Mouse (Mus musculus): ENCODE measurements around the gene Prkag3. TPM values are rescaled to one million over a fixed set of nuclear protein-coding genes. Genes with fewer than 3 reads are reported as not detected.
A peak's percentile ranks its signal among the peaks of the same experiment; 100 is the strongest.

The Prkag3 gene
- total RNA-seq (2022) = 1 to 10 TPM in 1 of 4 experiments, under 1 TPM in 1, not detected in 2; 0.55 to 1.3 TPM

DNA sequence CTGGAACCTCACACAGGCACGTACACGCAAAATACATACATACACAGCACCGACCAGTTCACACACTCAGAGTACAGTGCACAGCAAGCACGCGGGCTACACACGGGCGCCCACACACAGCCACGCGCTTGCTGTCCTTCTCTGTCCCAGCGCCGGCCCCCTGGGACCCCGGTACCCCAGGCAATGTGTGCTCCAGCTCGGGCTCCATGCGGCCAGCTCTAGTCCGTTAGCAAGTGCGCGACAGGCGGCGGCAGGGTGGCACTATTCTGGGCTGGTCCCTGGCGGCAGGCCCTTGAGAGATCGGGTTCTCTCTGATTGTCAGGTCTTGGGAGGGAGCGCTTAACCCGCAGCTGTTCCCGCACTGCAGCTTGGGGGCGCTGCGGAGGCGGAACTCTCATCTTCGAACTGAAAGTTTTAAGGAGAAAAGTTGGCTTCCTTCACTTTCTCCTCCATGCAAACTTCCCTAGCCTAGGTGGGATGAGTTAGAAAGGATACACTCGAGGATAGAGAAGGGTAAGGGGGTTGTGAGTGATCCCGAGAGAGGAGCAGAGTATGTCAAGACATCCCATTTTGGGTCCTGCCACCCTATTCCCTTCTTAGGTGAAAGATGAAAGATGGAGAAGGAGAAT, at the start of gene Prkag3:
Gene Prkag3, minus strand, starts transcription at position 579 of the 629 bp plus-strand sequence.
- DNase-seq = peak; percentile 15

DNA sequence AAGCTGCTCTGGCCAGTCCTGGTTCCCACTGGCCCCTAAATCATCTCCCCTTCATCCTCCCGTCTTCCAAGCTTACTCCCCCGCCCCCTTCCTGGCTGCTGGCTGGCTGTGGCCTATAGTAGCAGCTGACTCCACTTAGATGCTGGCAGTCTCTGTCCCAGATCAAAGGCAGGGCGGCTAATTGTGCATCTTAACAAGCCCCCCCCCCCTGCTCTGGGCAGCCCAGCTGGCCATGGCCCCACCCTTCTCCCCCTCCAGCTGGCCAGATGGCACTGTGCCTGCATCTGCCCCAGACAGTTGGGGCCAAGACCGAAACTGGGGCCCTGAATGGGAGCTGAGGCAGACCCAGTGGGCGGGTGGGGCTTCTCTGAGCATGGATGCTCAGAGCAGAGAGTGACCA, 48.4 kb upstream of the Prkag3 start:
- DNase-seq = no peak

DNA sequence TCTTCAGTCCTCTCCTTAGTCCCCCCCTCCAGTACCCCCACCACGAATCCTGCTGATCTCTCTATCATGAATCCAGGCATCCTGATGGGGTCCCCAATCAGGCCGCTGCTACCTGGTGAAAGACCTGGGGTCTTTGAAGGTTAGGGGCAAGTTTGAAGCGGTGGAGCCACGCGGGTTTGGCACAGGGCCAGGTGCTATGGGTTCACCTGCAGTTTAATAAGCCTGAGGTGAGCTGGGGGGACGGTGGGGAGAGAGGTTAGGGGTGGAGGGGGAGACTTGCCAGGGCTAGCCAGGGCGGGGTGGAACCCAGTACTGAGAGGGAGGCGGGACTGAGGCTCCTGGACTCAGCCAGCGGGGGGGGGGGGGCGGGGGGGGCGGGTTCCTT, 46.1 kb upstream of the Prkag3 start:
- no peak for DNase-seq

DNA sequence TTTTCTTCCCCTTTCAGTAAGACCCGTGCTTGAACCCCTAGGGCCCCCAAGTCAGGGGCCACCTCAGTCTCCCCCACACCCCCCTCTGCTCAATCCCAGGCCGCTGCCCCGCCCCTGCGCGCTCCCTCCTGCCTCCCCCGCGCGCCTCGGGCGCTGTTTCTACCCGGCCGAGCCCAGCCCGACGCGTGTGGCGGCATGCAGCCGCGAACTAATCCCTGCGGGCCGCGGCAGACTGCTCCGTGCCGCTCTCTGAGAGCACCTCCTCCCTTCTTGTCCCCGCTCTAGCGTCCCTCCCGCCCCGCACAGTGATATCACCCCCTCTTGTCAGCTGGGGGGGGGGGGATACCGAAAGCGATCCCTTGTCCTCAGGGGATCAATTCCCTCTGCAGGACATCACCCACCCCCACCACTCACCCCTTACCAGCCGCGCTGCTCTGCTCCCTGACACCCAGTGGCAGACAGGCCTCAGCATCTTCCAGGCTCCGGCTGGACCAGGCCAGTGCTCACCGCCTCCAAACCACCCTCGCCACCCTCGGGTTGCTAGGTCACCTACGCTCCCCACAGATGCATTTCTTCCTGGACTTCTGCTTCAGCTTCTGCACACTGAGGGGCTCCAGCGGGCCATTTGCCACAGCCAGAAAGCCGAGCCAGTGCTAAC, 45.6 kb upstream of the Prkag3 start:
- DNase-seq = no peak

DNA sequence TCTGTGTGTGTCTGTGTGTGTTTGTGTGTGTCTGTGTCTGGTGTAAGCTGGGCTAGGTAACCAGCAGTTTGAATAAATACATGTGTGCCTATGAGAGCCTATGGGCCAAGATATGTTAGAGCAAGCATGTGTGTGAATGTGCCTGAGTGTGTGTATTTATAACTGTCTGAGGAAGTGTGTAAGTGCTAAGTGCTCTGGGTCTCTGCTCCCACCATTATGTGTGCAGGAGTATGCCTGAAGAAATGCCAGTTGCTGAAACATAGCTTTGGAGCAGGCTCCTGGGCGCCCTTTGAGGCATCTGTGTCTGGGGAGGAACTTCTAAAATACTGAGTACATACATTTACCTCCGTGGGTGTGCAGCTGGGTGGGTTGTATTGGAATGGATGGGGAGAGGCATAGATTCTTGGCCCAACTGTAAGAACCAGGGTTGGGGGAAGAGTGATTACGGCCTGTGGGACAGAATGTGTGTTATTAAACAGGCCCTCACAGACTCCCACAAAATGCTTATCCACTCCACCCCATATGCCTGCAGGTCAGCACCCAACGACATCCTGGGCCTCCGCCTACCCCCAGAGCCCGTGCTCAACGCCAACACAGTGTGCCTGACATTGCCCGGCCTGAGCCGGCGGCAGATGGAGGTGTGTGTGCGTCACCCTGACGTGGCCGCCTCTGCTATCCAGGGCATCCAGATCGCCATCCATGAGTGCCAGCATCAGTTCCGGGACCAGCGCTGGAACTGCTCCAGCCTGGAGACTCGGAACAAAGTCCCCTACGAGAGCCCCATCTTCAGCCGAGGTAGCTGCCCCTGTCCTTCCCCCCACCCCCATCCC, 44.0 kb upstream of the Prkag3 start:
- DNase-seq = no peak

DNA sequence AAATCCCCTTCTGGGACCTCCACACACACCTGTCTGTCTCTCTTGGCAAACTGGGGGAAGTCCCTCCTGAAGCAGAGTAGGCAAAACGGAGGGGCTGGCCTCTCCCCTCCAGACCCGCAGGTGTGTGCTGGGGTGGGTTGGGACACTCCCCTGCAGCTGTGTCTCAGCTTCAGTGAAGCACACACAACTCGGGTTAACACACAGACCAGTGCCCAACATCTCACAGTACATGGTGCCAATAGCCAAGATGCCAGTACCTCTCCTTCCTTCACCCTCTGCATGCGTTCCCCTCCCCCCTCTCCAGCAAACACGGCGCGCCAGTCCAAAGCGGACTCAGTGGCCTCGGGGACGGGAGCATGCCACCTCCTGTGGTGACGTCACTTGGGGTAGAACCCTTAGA, 42.2 kb upstream of the Prkag3 start, which contains the start of gene Wnt10a:
Gene Wnt10a, plus strand, starts transcription at position 268 of the 400 bp plus-strand sequence.
- DNase-seq = no peak

DNA sequence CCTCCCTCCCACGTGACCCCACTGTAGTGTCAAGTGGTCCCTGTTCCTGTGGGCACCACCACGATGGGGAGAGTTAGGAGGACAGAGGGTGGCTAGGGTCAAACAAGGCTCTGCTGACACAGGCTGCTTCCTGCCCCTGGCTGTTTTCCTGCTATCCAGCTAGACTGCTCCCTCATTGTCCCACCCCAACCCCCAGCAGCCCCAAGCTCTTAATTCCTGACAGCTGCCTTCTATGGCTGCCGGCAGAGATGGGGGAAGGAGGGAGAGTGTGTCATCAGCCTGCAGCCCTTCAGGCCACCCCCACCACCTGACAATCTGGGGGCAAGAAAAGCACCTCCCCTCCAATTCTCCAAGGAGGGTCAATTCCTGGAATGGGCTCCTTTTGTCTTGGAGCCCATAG, 41.1 kb upstream of the Prkag3 start:
- DNase-seq = no peak

DNA sequence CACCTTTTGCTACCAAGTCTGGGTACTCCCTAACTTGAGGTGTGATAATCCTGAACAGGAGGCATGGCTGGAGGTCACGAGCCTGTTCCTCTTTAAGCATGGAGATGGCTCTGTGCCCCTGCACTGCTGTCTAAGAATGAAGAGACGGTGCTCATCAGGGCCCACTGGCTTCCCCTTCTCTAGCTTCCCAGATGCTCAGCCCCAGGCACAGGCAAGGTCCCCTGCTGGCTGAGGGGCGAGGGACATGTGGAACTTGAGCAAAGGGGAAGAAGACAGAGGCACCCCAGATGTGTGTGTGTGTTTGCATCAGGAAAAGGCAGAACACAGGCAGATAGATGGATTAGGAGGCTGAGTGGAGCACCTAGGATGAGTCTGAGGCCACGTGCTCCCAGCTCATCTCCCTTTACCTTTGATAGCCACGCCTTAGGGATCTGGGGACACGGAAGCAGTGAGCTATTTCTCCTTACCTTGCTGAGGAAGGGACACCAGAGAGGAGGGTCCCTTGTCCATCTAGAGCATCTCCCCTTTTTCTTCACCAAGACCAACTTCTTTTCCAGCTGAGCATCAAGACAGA, 39.7 kb upstream of the Prkag3 start:
- no peak for DNase-seq

DNA sequence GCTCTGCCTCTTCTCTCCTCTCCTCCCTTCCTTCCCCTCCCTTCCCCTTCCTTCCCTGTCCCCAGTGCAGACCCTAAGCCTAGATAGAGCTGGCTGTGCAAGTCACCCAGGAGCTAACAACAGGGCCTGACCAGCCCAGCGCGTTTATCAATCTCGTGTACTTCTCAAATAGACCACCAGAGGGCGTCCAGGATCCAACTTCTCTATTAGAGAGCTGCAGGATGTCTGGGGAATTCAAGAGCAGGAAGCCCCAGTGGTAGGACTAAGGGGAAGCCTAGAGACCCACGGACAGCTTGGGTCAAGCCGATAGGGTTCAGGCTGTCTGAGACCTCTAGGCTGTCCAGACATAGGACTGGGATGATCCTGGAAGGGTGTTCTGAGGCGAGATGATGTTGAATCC, 38.8 kb upstream of the Prkag3 start:
- DNase-seq = peak; percentile 54

DNA sequence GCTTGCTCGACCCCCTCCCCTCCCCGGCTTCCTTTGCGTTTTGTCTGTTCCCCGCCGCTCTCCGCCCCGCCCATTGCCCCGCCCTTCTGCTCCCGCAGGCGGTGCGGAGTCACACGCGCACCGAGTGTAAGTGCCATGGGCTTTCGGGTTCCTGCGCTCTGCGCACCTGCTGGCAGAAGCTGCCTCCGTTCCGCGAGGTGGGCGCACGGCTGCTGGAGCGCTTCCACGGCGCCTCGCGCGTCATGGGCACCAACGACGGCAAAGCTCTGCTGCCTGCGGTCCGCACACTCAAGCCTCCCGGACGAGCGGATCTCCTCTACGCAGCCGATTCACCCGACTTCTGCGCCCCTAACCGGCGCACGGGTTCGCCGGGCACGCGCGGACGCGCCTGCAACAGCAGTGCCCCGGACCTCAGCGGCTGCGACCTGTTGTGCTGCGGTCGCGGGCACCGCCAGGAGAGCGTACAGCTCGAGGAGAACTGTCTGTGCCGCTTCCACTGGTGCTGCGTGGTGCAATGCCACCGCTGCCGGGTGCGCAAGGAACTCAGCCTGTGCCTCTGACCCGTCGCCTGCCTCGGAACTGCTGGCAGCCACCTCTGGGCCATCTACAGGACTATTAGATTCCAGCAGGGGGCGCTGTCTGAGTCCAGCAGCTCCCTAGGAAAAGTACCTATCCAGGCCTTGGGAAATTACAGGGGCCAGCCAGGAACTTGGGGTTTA, 35.2 kb upstream of the Prkag3 start:
- peak; percentile 61 for DNase-seq

DNA sequence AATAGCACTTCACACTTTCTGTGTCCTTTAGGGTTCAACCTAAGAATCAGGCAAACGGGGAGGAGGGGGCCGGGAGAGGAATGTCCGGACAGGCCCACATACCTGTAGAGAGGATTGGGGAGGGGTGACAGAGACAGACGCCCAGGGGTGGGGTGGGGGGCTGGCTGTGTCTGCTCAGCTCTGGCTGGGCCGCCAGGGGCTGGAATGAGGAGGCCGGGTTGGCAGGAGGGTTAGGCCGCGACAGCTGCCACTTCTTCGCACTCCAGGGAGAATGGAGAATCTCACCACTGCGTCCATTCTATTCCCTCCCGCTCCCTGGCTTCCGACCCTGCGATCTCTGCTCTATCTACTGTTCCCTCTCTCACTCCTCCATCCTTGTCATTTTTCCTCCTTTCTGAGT, 34.5 kb upstream of the Prkag3 start:
- no peak for DNase-seq

DNA sequence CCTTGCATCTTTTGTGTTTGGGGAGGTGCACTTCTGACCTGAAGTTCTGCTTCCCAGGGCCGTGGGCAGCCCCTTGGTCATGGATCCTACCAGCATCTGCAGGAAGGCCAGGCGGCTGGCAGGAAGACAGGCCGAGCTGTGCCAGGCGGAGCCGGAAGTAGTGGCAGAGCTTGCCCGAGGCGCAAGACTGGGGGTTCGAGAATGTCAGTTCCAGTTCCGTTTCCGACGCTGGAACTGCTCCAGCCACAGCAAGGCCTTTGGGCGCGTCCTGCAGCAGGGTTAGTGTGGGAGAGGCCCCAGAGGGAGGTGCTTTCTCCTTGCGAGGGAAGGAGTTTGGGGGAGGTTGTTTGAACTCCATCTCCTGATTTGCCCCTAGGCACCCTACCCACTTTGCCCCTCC, 33.0 kb upstream of the Prkag3 start:
- DNase-seq = no peak

DNA sequence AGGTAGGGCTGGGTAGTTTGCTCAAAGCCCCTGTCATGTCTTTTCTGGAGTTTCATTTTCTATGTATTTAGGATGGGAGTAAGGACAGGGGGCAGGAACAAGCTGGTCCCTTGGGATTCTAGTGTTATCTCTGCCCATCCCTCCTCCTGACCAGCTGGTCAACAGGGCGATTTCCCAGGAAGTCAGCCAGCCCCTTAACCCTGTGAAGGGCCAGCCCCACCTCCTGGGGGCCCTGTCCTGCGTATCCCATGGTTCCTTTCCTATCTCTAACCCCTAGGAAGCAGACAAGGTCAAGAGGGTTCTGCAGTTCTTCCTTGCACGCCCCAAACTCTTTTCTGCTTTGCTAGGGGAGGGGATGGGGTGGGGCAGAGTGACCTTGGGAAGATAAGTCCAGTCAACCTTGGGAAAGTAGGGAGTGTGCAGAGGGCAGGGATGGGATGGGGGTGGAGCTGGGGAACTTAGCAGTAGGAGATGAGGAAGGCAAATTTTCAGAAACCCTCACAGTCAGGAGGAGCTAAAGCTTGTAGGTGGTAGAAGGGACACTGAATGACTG, 30.0 kb upstream of the Prkag3 start:
- DNase-seq = no peak

DNA sequence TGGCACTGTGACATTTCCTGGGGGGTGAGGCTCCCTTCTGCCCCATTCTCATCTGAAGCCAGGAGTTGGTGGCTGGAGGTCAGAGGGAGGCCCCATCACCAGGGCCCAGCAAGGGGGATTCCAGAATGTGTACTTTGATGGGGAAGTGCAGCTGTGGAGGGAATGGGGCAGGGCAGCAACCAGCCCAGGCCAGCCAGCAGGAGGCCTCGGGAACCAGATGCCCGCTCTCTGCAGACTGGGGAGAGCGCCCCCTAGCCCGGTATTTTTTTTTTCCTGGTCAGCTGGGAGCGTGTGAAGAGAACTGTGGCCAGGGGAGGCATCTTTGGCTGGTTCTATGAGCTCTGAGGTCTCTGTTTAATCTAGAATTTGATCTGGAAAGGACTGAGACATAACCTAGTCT, 26.8 kb upstream of the Prkag3 start:
- DNase-seq = no peak

DNA sequence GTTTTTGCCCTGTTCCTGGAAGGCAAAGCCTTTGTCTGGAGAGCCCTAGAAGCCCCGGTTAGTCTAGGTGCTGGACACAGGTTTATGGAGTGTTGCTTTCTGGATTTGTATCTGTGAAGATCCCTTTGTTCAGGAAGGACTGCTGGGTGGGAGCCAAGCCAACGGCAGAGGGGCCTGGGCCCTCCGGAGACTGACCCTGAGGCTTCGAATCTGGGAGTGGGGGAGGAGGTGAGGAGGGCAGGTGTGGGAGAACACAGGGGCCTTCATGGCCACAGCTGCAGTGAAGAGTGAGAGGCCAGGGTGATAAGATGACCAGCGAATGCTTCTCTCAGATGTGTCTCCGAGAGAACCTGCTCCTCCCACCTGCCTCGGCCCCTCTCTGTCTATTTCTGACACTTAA, 25.0 kb upstream of the Prkag3 start:
- no peak for DNase-seq

DNA sequence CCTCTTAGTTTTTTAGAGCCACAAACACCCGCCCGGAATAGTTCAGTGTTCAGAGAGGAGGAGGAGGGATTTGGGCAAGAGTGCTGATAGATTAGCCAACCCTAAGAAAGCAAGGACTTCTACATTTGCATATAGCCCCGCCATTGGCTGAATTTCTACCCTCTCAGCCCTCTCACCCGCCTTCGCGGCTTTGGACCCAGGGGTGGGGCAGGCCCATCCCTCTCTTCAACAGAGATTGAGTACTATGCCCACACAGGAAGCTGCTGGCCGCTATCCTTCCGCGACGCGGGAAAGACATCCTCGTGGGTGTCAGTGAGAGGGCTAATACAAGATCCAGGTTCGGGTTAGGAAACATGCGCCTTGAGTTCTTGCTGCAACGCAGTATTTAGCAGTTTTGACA, 24.1 kb upstream of the Prkag3 start:
- peak; percentile 87 for DNase-seq

DNA sequence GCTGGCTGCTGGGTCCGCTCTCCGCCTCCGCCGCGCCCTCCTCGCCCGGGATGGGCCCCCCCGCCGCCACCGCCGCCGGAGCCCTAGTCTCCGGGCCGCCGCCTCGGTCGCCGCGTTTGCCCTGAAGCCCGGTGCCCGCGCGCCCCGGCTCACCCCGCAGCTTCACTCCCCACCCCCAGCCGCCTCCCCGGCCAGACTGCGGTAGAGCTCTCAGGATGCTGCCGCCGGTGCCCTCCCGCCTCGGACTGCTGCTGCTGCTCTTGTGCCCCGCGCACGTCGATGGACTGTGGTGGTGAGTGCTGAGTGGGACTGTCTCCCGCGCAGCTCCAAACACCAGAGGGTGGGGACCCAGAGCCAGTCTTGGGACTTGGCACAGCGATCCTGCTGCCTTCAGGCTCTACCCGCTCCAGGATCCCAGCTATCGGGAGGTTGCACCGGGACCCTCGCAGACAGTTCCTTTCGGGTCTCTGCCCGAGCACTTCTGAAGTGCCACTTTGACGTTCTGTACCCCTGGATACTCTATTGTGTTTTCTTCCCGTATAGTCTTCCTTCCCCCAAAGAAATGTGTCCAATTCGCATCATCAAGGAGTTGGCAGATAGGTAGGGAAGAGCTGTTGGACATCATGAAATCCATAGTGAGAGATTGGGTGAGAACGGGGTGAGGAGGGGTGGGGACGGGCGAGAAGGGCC, 23.1 kb upstream of the Prkag3 start:
- DNase-seq = no peak

DNA sequence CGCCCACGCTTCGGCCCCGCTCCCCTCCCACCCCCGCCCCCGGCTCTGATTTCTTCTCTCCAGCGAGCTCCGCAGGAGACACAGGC, 22.7 kb upstream of the Prkag3 start, which contains the start of gene Wnt6:
Gene Wnt6, plus strand, starts transcription at position 48 of the 86 bp plus-strand sequence.
- DNase-seq = no peak

DNA sequence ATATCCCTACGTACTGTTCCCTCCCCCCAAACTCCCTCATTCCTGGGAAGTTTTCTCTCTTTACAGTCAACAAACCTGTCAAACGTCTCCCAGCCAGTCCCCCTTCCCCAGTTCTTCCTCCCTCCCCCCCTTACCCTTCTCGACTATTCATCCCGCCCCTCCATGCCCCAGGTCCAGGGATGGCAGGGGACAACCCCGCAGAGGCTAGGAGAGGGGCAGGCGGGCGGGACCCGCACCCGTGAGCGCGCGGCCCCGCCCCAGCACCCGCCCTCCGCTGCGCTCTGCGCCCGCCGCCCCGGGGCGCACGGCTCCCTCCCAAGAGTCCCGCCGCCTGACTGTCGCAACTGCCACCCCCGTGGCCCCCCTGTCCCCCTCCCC, 22.4 kb upstream of the Prkag3 start:
- DNase-seq = no peak

DNA sequence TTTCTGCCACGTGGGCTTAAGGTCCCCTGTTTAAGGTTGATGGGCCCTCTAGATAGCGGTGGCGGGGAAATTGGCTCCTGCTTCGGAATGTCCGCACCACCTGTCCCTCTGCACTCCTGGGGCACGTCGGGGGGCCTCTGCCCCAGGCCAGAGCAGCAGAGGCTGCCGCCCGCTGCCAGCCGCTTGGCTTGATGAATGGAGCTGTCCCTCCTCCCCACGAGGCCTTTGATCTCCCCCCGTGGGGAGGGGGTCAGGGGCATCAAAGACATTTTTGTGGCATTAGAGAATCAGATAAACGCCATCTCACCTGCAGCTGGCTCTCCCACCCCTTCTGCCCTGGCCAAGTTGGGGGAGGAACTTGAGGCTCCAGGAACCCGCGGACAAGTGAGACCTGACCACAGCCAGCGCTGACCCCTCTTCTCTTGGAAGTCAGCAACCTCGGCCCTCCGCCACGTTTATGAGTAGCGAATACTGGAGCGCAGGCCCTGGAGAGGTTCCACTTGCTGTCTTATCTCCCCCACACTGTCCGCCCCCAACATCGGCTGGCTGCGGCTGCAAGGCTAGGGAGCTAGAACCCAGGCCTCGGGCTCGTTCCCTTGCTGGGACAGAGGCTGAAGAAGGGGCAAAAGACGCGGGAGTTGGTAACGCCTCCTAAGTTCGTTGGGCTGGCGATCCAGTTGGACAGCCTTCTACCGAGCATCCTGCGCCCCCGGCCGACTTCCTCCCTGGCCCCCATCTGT, 21.9 kb upstream of the Prkag3 start:
- no peak for DNase-seq

DNA sequence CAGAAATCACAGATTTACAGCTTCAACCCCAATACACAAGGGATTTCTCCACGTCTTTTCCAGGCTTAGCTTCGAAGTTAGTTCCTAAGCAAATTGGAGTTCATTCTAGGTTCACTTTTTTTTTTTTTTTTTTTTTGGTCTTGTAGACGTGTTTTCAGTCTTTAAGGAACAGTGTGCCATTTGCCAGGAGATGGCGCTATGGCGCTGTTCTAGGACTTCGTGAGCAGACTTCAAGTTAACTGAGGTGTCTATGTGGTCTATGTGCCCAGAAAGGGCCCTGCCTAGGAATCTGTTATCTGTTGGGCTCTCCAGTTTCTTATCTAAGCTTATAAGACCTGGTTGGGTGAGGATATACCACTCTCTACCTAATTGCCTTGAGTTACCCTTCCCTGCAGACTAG, 14.1 kb upstream of the Prkag3 start:
- DNase-seq = peak; percentile 63

DNA sequence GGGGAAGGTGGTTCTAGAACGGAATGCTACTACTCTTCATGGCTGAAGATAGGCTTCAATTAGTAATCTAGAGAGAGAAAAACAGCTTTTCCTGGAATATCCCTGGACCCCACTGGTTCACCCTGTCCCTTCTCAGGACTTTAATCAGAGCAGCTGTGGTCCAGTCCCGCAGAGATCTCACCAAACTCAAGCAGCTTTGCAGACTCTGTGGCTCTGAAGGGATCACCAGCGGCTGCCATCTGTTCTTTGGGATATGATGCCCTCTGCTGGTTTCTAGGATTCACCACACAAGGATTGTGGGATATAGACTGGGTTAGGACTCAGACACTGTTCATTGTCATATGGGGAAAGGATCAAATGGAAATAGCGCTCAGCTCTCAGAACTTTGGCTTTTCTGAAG, 10.8 kb upstream of the Prkag3 start:
- DNase-seq = no peak
